Mouse (Mus musculus) hindlimb bud, embryonic 11.5 days (tissue): Measurements from ENCODE around the gene Cntfr.

ENCODE experiments used
- DNase-seq: peaks from one replicate; pipeline ENCODE4 v3.0.0-alpha.2; 2012; ENCODE audit warnings: low read depth, low spot score; ENCODE audit errors: extremely low spot score

Cntfr gene

GRCm38 (mm10) chr4:41653730-41654129, 43.2 kb downstream of the Cntfr start:
- DNase-seq = no peak

- DNase-seq = no peak
These were observed 43.6 kb downstream of the Cntfr start for GRCm38 (mm10) chr4:41653296-41653695.

GRCm38 (mm10) chr4:41648627-41649026, 48.3 kb downstream of the Cntfr start:
- no peak for DNase-seq

- no peak for DNase-seq
These were observed 48.7 kb downstream of the Cntfr start for GRCm38 (mm10) chr4:41648157-41648556.

- no peak for DNase-seq
These were observed 51.4 kb downstream of the Cntfr start for GRCm38 (mm10) chr4:41645488-41645887.

- DNase-seq = no peak
These were observed 55.6 kb downstream of the Cntfr start for GRCm38 (mm10) chr4:41641199-41641822.

GRCm38 (mm10) chr4:41639913-41640507, 56.9 kb downstream of the Cntfr start, which contains the start of gene Enho:
Gene Enho (minus strand): TSS chr4:41640324.
- DNase-seq = no peak

GRCm38 (mm10) chr4:41639214-41639841, 57.6 kb downstream of the Cntfr start:
- no peak for DNase-seq

- no peak for DNase-seq
These were observed 58.1 kb downstream of the Cntfr start for GRCm38 (mm10) chr4:41638828-41639213.

GRCm38 (mm10) chr4:41638186-41638731, 58.6 kb downstream of the Cntfr start:
- DNase-seq = no peak

- DNase-seq = no peak
These were observed 59.8 kb downstream of the Cntfr start for GRCm38 (mm10) chr4:41636882-41637635.

- no peak for DNase-seq
These were observed 60.5 kb downstream of the Cntfr start for GRCm38 (mm10) chr4:41636366-41636765.

GRCm38 (mm10) chr4:41635906-41636305, 61.0 kb downstream of the Cntfr start:
- DNase-seq = no peak

GRCm38 (mm10) chr4:41635224-41635623, 61.7 kb downstream of the Cntfr start:
- DNase-seq = no peak

GRCm38 (mm10) chr4:41634631-41635030, 62.3 kb downstream of the Cntfr start:
- DNase-seq = no peak

- DNase-seq = no peak
These were observed 63.9 kb downstream of the Cntfr start for GRCm38 (mm10) chr4:41633001-41633400.

GRCm38 (mm10) chr4:41631390-41631789, 65.5 kb downstream of the Cntfr start:
- no peak for DNase-seq

- DNase-seq = no peak
These were observed 66.7 kb downstream of the Cntfr start for GRCm38 (mm10) chr4:41630196-41630595.

GRCm38 (mm10) chr4:41628202-41628927, 68.5 kb downstream of the Cntfr start:
- peak; percentile 61 for DNase-seq

GRCm38 (mm10) chr4:41622071-41622470, 74.8 kb downstream of the Cntfr start:
- DNase-seq = no peak
